Mouse (Mus musculus): Measurements from ENCODE around the gene Ccne1. TPM values are rescaled to one million over a fixed set of nuclear protein-coding genes. Genes with fewer than 3 reads are reported as not detected.

The Ccne1 gene
- not detected in 2 replicates for polyA plus RNA-seq (2012; ENCODE audit: insufficient read depth, insufficient read length, low replicate concordance, missing spikeins)

GRCm38 (mm10) chr7:38107371-38108259 is at the start of gene Ccne1:
Gene Ccne1, minus strand, starts transcription at chr7:38107534.
- Histone ChIP-seq H3K27ac (ENCODE audit: insufficient read depth, low read depth, low read length) (no peak within 1 kb of the TSS), H3K4me1 (ENCODE audit: control insufficient read depth, insufficient read depth, low read length) (peaks cover 14% of the 10 kb centered on the region), H3K4me3 (ENCODE audit: insufficient read depth, low read depth, low read length) (peak within 1 kb of the TSS; percentile 85)
- under 1% methylated on average over 94 of the region's 102 CpGs for WGBS
- TF ChIP-seq POLR2A (IDR thresholded peaks at IDR 0.05; ENCODE audit: insufficient read depth, low read depth, low read length) (no peak), CTCF (IDR thresholded peaks at IDR 0.05; ENCODE audit: insufficient read depth, low read depth, low read length) (no peak)

DNA sequence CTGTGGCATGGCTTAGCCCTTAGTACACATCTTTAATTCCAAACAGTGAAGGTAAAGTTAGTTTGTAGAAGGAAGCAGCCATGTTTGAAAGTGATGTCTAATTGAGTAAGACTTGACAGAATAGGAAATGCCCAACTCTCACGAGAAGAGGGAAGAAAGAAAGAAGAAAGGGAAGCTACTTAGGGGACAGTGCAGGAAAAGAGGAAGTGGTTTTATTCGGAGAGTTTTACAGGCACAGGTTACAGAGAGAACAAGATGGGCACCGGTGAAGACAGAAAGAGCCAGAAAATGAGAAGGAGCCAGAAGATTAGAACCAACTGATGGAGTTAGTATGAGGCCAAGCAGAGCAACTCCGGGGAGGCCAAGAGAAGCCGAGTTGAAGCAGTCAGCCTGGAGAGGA is 48.5 kb upstream of the Ccne1 start:
- 93% methylated on average over 5 of the region's 5 CpGs for WGBS
- no peak overlapping the region for H3K27ac ChIP-seq (ENCODE audit: insufficient read depth, low read depth, low read length)
- no peak overlapping the region for H3K4me3 ChIP-seq (ENCODE audit: insufficient read depth, low read depth, low read length)
- TF ChIP-seq CTCF (IDR thresholded peaks at IDR 0.05; ENCODE audit: insufficient read depth, low read depth, low read length) = no peak
- TF ChIP-seq POLR2A (IDR thresholded peaks at IDR 0.05; ENCODE audit: insufficient read depth, low read depth, low read length) = no peak
- peaks cover 3% of the 10 kb centered on the region; the same call in 1 of the 2 replicates for H3K4me1 ChIP-seq (ENCODE audit: control insufficient read depth, insufficient read depth, low read length)

- Histone ChIP-seq H3K4me3 (ENCODE audit: insufficient read depth, low read depth, low read length) (no peak overlapping the region), H3K27ac (ENCODE audit: insufficient read depth, low read depth, low read length) (no peak overlapping the region), H3K4me1 (ENCODE audit: control insufficient read depth, insufficient read depth, low read length) (peaks cover 3% of the 10 kb centered on the region; the same call in 1 of the 2 replicates)
- WGBS = 93% methylated on average over 3 of the region's 3 CpGs
- no peak for TF ChIP-seq POLR2A (IDR thresholded peaks at IDR 0.05; ENCODE audit: insufficient read depth, low read depth, low read length)
- TF ChIP-seq CTCF (IDR thresholded peaks at IDR 0.05; ENCODE audit: insufficient read depth, low read depth, low read length) = no peak
These were observed 45.2 kb upstream of the Ccne1 start for GRCm38 (mm10) chr7:38152571-38152970.

GRCm38 (mm10) chr7:38151706-38152312 is 44.5 kb upstream of the Ccne1 start:
- no peak overlapping the region for H3K27ac ChIP-seq (ENCODE audit: insufficient read depth, low read depth, low read length)
- no peak overlapping the region for H3K4me3 ChIP-seq (ENCODE audit: insufficient read depth, low read depth, low read length)
- peaks cover 3% of the 10 kb centered on the region; the same call in 1 of the 2 replicates for H3K4me1 ChIP-seq (ENCODE audit: control insufficient read depth, insufficient read depth, low read length)
- no peak for TF ChIP-seq POLR2A (IDR thresholded peaks at IDR 0.05; ENCODE audit: insufficient read depth, low read depth, low read length)
- TF ChIP-seq CTCF (IDR thresholded peaks at IDR 0.05; ENCODE audit: insufficient read depth, low read depth, low read length) = no peak
- WGBS = 57% methylated on average over 13 of the region's 14 CpGs

- 87% methylated on average over 6 of the region's 6 CpGs for WGBS
- H3K27ac ChIP-seq (ENCODE audit: insufficient read depth, low read depth, low read length) = no peak overlapping the region
- TF ChIP-seq POLR2A (IDR thresholded peaks at IDR 0.05; ENCODE audit: insufficient read depth, low read depth, low read length) = no peak
- TF ChIP-seq CTCF (IDR thresholded peaks at IDR 0.05; ENCODE audit: insufficient read depth, low read depth, low read length) = no peak
- H3K4me3 ChIP-seq (ENCODE audit: insufficient read depth, low read depth, low read length) = no peak overlapping the region
- peaks cover 3% of the 10 kb centered on the region; the same call in 1 of the 2 replicates for H3K4me1 ChIP-seq (ENCODE audit: control insufficient read depth, insufficient read depth, low read length)
These were observed 40.1 kb upstream of the Ccne1 start for GRCm38 (mm10) chr7:38147477-38147876.

DNA sequence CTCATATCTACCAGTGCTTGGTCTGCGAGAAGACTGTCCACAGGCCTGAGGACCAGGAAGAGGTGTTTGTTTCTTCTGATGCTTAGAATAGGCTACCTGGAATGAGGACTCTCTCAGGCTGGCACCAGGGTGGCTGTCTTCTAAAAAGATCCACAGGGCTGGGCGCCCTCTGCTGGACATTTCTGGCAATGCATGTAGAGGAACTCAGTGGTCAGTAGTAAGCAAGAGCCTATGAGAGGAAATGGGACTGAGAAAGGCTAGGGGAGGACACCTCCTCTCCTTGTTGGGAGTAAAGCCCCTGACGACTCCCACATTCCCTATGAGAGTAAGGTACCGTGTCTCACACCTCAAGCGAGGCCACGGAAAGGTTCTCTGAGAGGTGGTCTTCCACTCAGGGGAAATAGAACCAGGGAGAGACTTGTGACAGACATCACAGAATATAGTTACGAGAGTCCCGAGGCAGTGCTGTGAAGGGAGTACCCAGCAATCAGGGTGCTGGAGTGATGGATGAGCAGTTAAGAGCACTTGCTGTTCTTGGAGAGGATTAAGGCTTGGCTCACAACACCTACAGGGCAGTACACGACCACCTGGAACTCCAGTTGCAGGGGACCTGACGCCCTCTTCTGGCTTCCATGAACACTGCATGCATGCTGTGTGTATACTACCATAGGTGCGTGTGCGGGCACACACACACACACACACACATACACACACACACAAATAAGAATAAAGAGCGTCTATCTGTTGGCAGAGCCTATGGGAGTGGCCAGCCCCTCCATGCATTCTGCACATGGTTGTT is 34.6 kb upstream of the Ccne1 start:
- 63% methylated on average over 13 of the region's 13 CpGs for WGBS
- H3K4me1 ChIP-seq (ENCODE audit: control insufficient read depth, insufficient read depth, low read length) = peaks cover 7% of the 10 kb centered on the region; the same call in 1 of the 2 replicates
- no peak overlapping the region for H3K4me3 ChIP-seq (ENCODE audit: insufficient read depth, low read depth, low read length)
- no peak for TF ChIP-seq POLR2A (IDR thresholded peaks at IDR 0.05; ENCODE audit: insufficient read depth, low read depth, low read length)
- TF ChIP-seq CTCF (IDR thresholded peaks at IDR 0.05; ENCODE audit: insufficient read depth, low read depth, low read length) = peak; percentile 62; the same call in 1 of the 2 replicates
- H3K27ac ChIP-seq (ENCODE audit: insufficient read depth, low read depth, low read length) = no peak overlapping the region

GRCm38 (mm10) chr7:38140324-38140723 is 33.0 kb upstream of the Ccne1 start:
- 0 out of 2 replicates have a peak overlapping the region, but pooled peaks have one; percentile 37 for H3K27ac ChIP-seq (ENCODE audit: insufficient read depth, low read depth, low read length)
- TF ChIP-seq POLR2A (IDR thresholded peaks at IDR 0.05; ENCODE audit: insufficient read depth, low read depth, low read length) (no peak), CTCF (IDR thresholded peaks at IDR 0.05; ENCODE audit: insufficient read depth, low read depth, low read length) (no peak)
- H3K4me1 ChIP-seq (ENCODE audit: control insufficient read depth, insufficient read depth, low read length) = peaks cover 14% of the 10 kb centered on the region
- H3K4me3 ChIP-seq (ENCODE audit: insufficient read depth, low read depth, low read length) = no peak overlapping the region
- WGBS = 24% methylated on average over 9 of the region's 9 CpGs

DNA sequence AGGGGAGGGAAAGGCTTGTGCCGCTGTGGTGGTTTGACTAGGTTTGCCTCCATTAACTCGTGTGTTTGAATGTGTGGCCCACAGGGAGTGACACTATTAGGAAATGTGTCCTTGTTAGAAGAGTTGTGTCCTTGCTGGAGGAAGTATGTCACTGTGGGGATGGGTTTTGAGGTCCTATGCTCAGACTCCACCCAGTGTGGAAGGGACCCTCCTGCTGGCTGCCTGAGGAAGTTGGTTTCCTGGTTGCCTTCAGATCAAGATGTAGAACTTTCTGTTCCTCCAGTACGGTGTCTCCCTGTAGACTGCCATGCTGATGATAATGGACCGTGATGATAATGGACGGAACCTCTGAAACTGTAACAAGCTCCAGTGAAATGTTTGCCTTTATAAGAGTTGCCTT is 27.1 kb upstream of the Ccne1 start:
- WGBS = 93% methylated on average over 5 of the region's 5 CpGs
- Histone ChIP-seq H3K4me3 (ENCODE audit: insufficient read depth, low read depth, low read length) (no peak overlapping the region), H3K4me1 (ENCODE audit: control insufficient read depth, insufficient read depth, low read length) (peaks cover 8% of the 10 kb centered on the region), H3K27ac (ENCODE audit: insufficient read depth, low read depth, low read length) (no peak overlapping the region)
- no peak for TF ChIP-seq POLR2A (IDR thresholded peaks at IDR 0.05; ENCODE audit: insufficient read depth, low read depth, low read length)
- no peak for TF ChIP-seq CTCF (IDR thresholded peaks at IDR 0.05; ENCODE audit: insufficient read depth, low read depth, low read length)

Measured in olfactory bulb, adult 2 months (tissue).